Mouse (Mus musculus) 416B (cell line): ENCODE data around the gene Slc7a8.

Source experiments
- DNase-seq: peaks from one replicate; pipeline ENCODE4 v3.0.0; 2011; ENCODE audit warnings: low read depth

The Slc7a8 gene

GRCm38 (mm10) chr14:54699586-54699985 lies 82.2 kb downstream of the Slc7a8 start:
- DNase-seq = no peak

DNA sequence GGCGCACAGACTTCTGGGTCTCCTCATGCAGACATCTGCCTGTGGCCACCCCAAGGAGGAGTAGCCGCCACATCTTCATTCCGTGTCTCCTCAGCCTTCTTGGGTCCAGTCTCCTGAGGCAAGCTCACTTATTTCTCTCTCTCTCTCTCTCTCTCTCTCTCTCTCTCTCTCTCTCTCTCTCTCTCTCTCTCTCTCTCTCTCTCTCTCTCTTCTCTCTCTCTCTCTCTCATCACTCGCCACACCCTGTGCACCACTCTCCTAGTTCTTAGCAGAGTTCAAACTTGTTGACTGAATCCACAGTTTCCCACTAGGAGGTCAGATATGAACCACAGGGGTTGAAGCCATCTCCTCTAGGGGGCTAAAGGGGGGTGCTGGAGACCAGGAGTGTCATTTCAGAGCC lies 83.0 kb downstream of the Slc7a8 start, which contains the start of gene Gm29776:
Gene Gm29776, minus strand, starts transcription at position 101 of the 400 bp plus-strand sequence.
- no peak for DNase-seq

DNA sequence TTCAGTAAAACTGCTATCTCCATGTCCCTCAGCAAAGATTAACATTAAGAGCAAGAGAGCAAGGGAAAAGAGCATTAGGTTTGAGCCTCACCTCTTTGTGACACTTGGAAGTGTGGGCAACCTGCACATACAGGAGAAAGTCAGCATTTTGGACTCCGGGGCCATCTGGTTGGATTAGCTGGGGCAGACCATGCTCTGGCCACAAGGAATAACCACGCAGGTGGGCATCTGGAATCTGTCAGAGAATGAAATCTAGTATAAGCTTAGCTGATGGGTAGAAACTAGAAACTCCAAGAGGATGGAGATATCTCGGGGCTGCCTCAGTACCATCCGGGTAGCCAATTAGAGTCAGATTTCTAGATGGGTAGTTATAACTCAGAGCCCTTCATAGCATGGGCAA lies 85.0 kb downstream of the Slc7a8 start:
- DNase-seq = no peak

GRCm38 (mm10) chr14:54695042-54695441 lies 86.7 kb downstream of the Slc7a8 start:
- DNase-seq = no peak

DNA sequence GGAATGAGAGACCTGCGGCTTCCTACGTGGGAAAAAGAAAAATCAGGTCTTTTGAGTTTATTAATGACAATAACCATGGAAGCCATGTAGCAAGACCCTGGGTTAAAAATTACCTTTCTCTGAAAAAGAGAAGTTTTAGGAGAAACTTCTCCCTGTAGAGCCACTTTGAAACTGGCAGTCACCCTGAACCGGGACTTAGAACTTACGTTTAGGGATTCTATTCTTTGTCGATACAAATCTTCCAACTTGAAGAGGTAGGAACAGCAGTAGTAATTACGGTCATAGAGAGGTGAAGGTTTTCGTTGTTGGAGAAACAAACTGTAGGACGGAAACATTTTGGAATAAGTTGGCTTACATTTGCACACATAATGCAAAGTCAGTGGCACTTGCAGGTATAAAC lies 94.5 kb downstream of the Slc7a8 start:
- peak; percentile 61 for DNase-seq

DNA sequence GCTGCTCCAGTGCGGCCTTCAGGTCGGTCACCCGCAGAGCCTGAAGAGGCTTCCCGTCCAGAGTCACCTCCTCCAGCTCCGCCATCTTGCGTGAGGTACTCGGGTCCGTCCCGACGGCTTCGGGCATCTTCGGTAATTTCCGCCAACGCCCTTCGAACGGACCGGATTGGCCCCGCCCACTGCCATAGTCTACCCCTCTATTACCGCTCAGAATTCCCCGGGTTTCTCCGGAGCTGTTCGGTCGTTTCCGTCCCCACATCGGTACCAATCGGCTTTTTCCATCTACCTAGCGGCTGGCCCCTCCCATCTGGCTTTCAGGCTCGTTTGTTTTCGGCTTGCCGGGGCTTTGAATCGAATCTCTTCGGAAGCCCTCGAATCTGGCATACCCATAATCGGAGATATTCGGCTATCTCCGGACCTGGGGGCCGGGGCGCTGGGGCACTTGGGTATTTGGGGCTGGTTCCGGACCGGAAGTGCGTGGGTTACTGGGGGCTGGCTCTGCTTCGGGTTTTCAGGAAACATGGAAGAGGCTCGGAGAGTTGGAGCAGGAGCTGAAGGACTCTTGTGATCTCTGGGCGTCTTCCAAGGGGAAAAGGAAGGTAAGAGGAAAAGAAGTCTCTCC lies 95.1 kb downstream of the Slc7a8 start, which contains the start of gene Acin1:
Gene Acin1, minus strand, starts transcription at position 410 of the 622 bp plus-strand sequence.
- peak; percentile 100 for DNase-seq

- peak; percentile 96 for DNase-seq
These were observed 95.7 kb downstream of the Slc7a8 start, which contains the start of gene 1700123O20Rik for GRCm38 (mm10) chr14:54686063-54686521. Gene 1700123O20Rik (plus strand): TSS chr14:54686216.

DNA sequence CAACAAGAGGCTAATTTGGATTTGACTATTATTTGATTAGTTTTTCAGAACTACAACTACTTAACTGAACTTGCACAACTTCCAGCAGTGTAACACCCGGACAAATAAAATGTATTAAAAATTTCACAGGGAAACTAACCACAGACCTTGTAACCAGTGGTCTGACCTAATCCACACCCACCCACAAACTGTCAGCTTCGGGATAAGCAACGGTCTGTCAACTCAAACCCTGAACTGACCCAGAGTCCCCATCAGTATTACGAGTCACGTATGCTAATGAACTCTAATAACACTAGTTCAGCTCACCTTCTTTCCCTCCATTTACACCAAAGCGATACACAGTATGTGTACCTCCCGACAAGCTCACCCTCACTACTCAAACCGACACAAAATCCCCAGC lies 96.3 kb downstream of the Slc7a8 start:
- peak; percentile 72 for DNase-seq

DNA sequence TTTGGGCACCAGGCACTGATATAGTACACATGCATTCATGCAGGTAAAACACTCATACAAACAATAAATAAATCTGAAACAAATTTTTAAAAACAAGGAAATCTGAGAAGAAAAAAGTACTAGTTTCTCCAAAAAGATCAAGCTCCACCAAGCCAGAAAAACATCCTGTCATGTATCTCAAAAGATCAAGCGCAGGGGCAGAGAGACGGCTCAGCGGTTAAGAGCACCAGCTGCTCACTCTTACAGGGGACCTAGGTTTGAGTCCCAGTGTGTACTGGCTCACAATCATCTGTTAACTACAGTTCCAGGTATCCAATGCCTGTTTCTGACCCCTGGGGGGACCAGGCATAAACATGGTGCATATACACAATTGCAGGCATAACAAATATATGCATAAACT lies 99.3 kb downstream of the Slc7a8 start:
- no peak for DNase-seq

DNA sequence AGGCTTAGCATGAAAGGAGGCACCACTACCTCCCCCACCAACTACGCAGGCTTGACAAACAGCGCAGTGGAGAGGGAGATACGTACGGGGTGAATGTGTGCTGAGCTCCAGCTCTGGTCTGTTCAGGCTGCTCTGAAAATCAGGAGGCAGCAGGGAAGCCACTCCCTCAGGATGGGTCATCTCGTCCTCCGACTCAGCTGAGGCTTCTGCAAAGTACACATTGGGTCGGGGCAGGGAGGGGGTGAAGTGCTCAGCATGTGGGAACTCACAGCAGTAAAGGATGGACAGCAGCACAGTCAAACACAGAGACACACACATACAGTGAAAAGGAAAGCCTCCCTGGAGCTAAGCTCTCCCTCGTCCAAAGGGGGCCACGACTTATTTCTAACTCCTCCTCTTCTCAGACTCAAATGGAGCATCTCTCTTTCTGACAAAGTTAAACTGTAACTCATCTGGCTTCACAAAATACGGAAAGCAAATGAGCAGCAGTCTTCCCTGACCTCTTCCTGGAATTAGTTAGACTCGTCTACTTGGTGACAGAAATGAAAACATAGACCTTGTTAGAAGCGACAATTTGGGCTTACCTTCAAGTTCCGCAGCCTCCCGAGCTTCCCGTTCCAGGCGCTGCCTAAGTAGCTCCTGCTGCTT lies 103.0 kb downstream of the Slc7a8 start:
- no peak for DNase-seq

DNA sequence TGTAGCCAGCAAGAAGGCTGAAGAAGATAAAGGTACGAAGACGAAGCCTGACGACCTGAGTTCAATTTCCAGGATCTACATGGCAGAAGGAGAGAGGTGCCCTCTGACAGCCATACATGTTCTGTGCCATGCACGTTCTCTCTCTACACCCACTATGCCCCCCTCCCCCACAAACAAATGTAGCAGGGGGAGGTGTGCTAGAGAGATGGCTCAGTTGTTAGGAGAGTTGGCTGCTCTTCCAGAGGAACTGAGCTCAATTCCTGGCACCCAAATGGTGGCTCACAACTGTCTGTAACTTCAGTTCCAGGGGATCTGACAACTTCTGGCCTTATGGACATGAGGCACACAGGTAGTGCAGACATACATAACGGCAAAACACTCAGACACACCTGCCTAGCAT lies 105.5 kb downstream of the Slc7a8 start:
- DNase-seq = no peak

DNA sequence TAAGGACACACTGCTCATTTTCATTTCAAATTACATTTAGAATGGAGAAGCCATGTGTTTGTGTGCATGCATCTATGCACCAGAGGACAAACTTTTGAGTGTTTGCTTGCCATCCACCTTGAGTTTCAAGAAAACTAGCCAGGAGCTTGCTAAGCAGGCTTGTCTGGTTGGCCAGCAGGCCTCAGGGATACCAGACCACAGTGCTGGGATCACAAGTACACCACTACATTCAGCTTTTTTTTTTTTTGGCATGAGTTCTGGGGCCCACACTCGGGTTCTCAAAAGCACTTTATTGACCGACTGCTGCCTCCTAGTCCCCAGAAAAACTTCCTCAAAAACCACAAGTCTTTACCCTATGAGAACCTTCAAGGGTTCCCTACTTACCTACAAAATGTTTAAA lies 107.4 kb downstream of the Slc7a8 start:
- DNase-seq = no peak
